12 mouse cellular contexts compared by ENCODE assay signal in genomic region chr15:83771346-83772053, GRCm38 (mm10). TPM values are rescaled to one million over a fixed set of nuclear protein-coding genes. Genes with fewer than 3 reads are reported as not detected.
DNase-seq lines count a peak whose midpoint lies in the region.
"Had no signal": no experiment of that assay in that cellular context is flagged by ENCODE, and none has a peak within 500 bp of the region (broad histone marks: within the 10 kb centered on the region; RNA-seq: fewer than 3 reads in every experiment).

No protein-coding gene starts in this region.

- DNase-seq in left cerebral cortex, postnatal 4 days = peak; percentile 95
- no peak for DNase-seq in left cerebral cortex, postnatal 10 days (ENCODE audit: extremely low spot score in 1 of 2, low spot score in 2 of 2)
- peak; percentile 47 to 61 for DNase-seq in cerebellum, adult 18-20 months
- DNase-seq in cerebellum, postnatal 14 days = peak; percentile 93
- no peak for DNase-seq in layer of hippocampus, adult 18-20 months (ENCODE audit: low spot score in 2 of 2)
- no peak for DNase-seq in right cerebral cortex, postnatal 14 days
- no peak for DNase-seq in adrenal gland, adult (ENCODE audit: inconsistent age in 2 of 2, low spot score in 1 of 2)
- DNase-seq: gastrocnemius, postnatal 14 days; thymus, postnatal 25 days had no signal

- intact Hi-C loops in left cerebral cortex, postnatal 4 days (cut with DNase I) = no loop called here
- intact Hi-C loops in left cerebral cortex, postnatal 10 days (cut with DNase I) = no loop called here

RNA-seq across cellular contexts. Expression of gene Mpped1, which starts 7.8 kb away (rescaled TPM):
- 100 to 1,000 TPM; 444 to 539 TPM for total RNA-seq in left cerebral cortex, postnatal 4 days (2021)
- total RNA-seq in left cerebral cortex, postnatal 10 days (2021) = 100 to 1,000 TPM; 270 to 308 TPM
- 100 to 1,000 TPM; 188 to 196 TPM for total RNA-seq in layer of hippocampus, adult 18-20 months (2021)
- total RNA-seq: adrenal gland, adult 2 months; gastrocnemius, postnatal 14 days; heart, adult 18-20 months; hematopoietic stem cell, adult 5-6 weeks had no signal

RNA-seq across cellular contexts. Expression of gene Scube1, which starts 46.7 kb away (rescaled TPM):
- 10 to 100 TPM; 61.6 to 73.2 TPM for total RNA-seq in left cerebral cortex, postnatal 4 days (2021)
- 10 to 100 TPM; 38.2 to 39.3 TPM for total RNA-seq in left cerebral cortex, postnatal 10 days (2021)
- total RNA-seq in layer of hippocampus, adult 18-20 months (2021) = 10 to 100 TPM; 15.9 to 18.4 TPM
- total RNA-seq: hematopoietic stem cell, adult 5-6 weeks had no signal

Comparison
In these comparisons a context has a peak if more than half of its experiments do, and no peak if none do; other contexts are left out.
1. DNase-seq: peak in left cerebral cortex, postnatal 4 days (single experiment), cerebellum, adult 18-20 months (2 of 2) and cerebellum, postnatal 14 days (2 of 2); none in left cerebral cortex, postnatal 10 days (0 of 2), layer of hippocampus, adult 18-20 months (0 of 2), right cerebral cortex, postnatal 14 days (single experiment) and adrenal gland, adult (0 of 2).